Mouse (Mus musculus) C2C12 (cell line): ENCODE measurements around the gene Kazald1.

Experiments used
- CEBPB ChIP-seq: IDR thresholded peaks from one replicate; pipeline ENCODE4 v1.6.1; 2011; ENCODE audit warnings: low read depth, mild to moderate bottlenecking, control low read depth, moderate library complexity
- CTCF ChIP-seq: IDR thresholded peaks from one replicate; pipeline ENCODE4 v1.5.1; 2011; ENCODE audit not compliant: control insufficient read depth, insufficient read depth, insufficient read length
- MAX ChIP-seq: IDR thresholded peaks from one replicate; pipeline ENCODE4 v1.6.1; 2011; ENCODE audit warnings: mild to moderate bottlenecking, control low read depth
- MYOD1 ChIP-seq: IDR thresholded peaks from one replicate; pipeline ENCODE4 v1.6.1; 2011; ENCODE audit warnings: low read depth; ENCODE audit not compliant: control insufficient read depth, insufficient read length
- MYOG ChIP-seq: IDR thresholded peaks from one replicate; pipeline ENCODE4 v1.6.1; 2011; ENCODE audit not compliant: control insufficient read depth, insufficient read length; ENCODE audit errors: extremely low read depth

- TF ChIP-seq CTCF: no peak
- TF ChIP-seq CEBPB: no peak
- no peak for TF ChIP-seq MYOG
- TF ChIP-seq MAX: no peak
- no peak for TF ChIP-seq MYOD1
Observed at GRCm38 (mm10) chr19:45045236-45045635, 29.8 kb upstream of the Kazald1 start.
